Mouse (Mus musculus) lung, postnatal 0 days (tissue): ENCODE data around the gene Zbtb8os.

Source experiments
- CTCF ChIP-seq: IDR thresholded peaks from 2 replicates; pipeline ENCODE4 v1.5.1; 2016; ENCODE audit warnings: antibody characterized with exemption, mild to moderate bottlenecking
- EP300 ChIP-seq: IDR thresholded peaks from 2 replicates; pipeline ENCODE4 v1.6.1; 2016; ENCODE audit warnings: antibody characterized with exemption, mild to moderate bottlenecking, control low read depth

- no peak for TF ChIP-seq EP300
- TF ChIP-seq CTCF, result no peak
These were observed 12.0 kb upstream of the Zbtb8os start for GRCm38 (mm10) chr4:129323491-129323890.
